Mouse (Mus musculus) ES-Bruce4 (cell line): ENCODE measurements around the gene Ptpn1. TPM values are rescaled to one million over a fixed set of nuclear protein-coding genes. Genes with fewer than 3 reads are reported as not detected.

Experiments used
- H3K27ac ChIP-seq: 2 replicates; pipeline ENCODE4 v1.5.1; 2012; ENCODE audit warnings: low read length, inconsistent platforms; ENCODE audit not compliant: insufficient read depth
- H3K27me3 ChIP-seq: 2 replicates; pipeline ENCODE4 v1.6.1; 2012; ENCODE audit warnings: mild to moderate bottlenecking, low read length, inconsistent platforms; ENCODE audit not compliant: control insufficient read depth, poor library complexity, insufficient read depth, severe bottlenecking
- H3K36me3 ChIP-seq: 2 replicates; pipeline ENCODE4 v1.6.1; 2012; ENCODE audit warnings: inconsistent platforms, mild to moderate bottlenecking, low read length, moderate library complexity; ENCODE audit not compliant: control insufficient read depth, poor library complexity, insufficient read depth, severe bottlenecking
- H3K4me1 ChIP-seq: one replicate; pipeline ENCODE4 v1.8.1; 2011; ENCODE audit warnings: low read length; ENCODE audit not compliant: control insufficient read depth, insufficient read depth
- H3K4me3 ChIP-seq: 2 replicates; pipeline ENCODE4 v1.5.1; 2011; ENCODE audit warnings: low read depth, mild to moderate bottlenecking, low read length
- H3K9ac ChIP-seq: 2 replicates; pipeline ENCODE4 v1.6.1; 2012; ENCODE audit warnings: low read depth, mild to moderate bottlenecking, inconsistent platforms; ENCODE audit not compliant: poor library complexity, severe bottlenecking
- H3K9me3 ChIP-seq: replicated peaks from 2 replicates; pipeline ENCODE4 v1.6.1; 2012; ENCODE audit warnings: mild to moderate bottlenecking, low read length, inconsistent platforms; ENCODE audit not compliant: control insufficient read depth, poor library complexity, insufficient read depth, severe bottlenecking
- CTCF ChIP-seq: IDR thresholded peaks from one replicate; pipeline ENCODE4 v1.8.1; 2011; ENCODE audit warnings: low read depth, low read length
- EP300 ChIP-seq: IDR thresholded peaks from 2 replicates; pipeline ENCODE4 v1.6.1; 2011; ENCODE audit warnings: low read depth, low read length; ENCODE audit not compliant: insufficient read depth
- POLR2A ChIP-seq: IDR thresholded peaks from one replicate; pipeline ENCODE4 v1.8.1; 2011; ENCODE audit warnings: low read length; ENCODE audit not compliant: insufficient read depth
- polyA plus RNA-seq: library from polyadenylated mRNA; stranded (reverse); fragments of >200 nt; gene quantifications from 2 replicates; pipeline ENCODE4 v1.2.4, GENCODE M21; 2011; ENCODE audit warnings: low read depth; ENCODE audit not compliant: missing spikeins, insufficient read depth, insufficient read length

The Ptpn1 gene
- polyA plus RNA-seq, 1 experiment, result 51.3 TPM

- Histone ChIP-seq H3K27ac (no peak overlapping the region), H3K4me1 (no peaks in the 10 kb centered on the region), H3K27me3 (no peaks in the 10 kb centered on the region), H3K36me3 (no peaks in the 10 kb centered on the region), H3K9me3 (no peaks in the 10 kb centered on the region), H3K4me3 (no peak overlapping the region), H3K9ac (no peak overlapping the region)
- TF ChIP-seq POLR2A (no peak), CTCF (no peak), EP300 (no peak)
These were observed 22.0 kb downstream of the Ptpn1 start for GRCm38 (mm10) chr2:167953819-167954218.

- no peaks in the 10 kb centered on the region for H3K9me3 ChIP-seq
- no peaks in the 10 kb centered on the region for H3K4me1 ChIP-seq
- H3K9ac ChIP-seq, result no peak overlapping the region
- no peak overlapping the region for H3K27ac ChIP-seq
- H3K4me3 ChIP-seq, result no peak overlapping the region
- no peaks in the 10 kb centered on the region for H3K36me3 ChIP-seq
- TF ChIP-seq POLR2A (no peak), EP300 (no peak), CTCF (no peak)
- no peaks in the 10 kb centered on the region for H3K27me3 ChIP-seq
These were observed 23.1 kb downstream of the Ptpn1 start for GRCm38 (mm10) chr2:167954928-167955327.

GRCm38 (mm10) chr2:167957539-167957938 lies 25.7 kb downstream of the Ptpn1 start:
- Histone ChIP-seq H3K36me3 (no peaks in the 10 kb centered on the region), H3K4me1 (peaks cover 3% of the 10 kb centered on the region), H3K4me3 (no peak overlapping the region), H3K27me3 (no peaks in the 10 kb centered on the region), H3K9ac (no peak overlapping the region), H3K27ac (no peak overlapping the region), H3K9me3 (no peaks in the 10 kb centered on the region)
- no peak for TF ChIP-seq POLR2A
- TF ChIP-seq CTCF, result peak; percentile 33
- no peak for TF ChIP-seq EP300

- Histone ChIP-seq H3K27ac (no peak overlapping the region), H3K27me3 (no peaks in the 10 kb centered on the region), H3K4me1 (peaks cover 3% of the 10 kb centered on the region), H3K9me3 (no peaks in the 10 kb centered on the region), H3K36me3 (no peaks in the 10 kb centered on the region), H3K4me3 (no peak overlapping the region), H3K9ac (no peak overlapping the region)
- TF ChIP-seq EP300 (no peak), POLR2A (no peak), CTCF (no peak)
These were observed 26.4 kb downstream of the Ptpn1 start for GRCm38 (mm10) chr2:167958082-167958788.

GRCm38 (mm10) chr2:167958843-167959242 lies 27.0 kb downstream of the Ptpn1 start:
- no peak for TF ChIP-seq EP300
- TF ChIP-seq POLR2A, result no peak
- TF ChIP-seq CTCF, result no peak
- Histone ChIP-seq H3K27ac (no peak overlapping the region), H3K4me1 (peaks cover 3% of the 10 kb centered on the region), H3K4me3 (no peak overlapping the region), H3K9me3 (no peaks in the 10 kb centered on the region), H3K36me3 (no peaks in the 10 kb centered on the region), H3K9ac (no peak overlapping the region), H3K27me3 (no peaks in the 10 kb centered on the region)

GRCm38 (mm10) chr2:167959384-167959911 lies 27.6 kb downstream of the Ptpn1 start:
- Histone ChIP-seq H3K9ac (no peak overlapping the region), H3K27me3 (no peaks in the 10 kb centered on the region), H3K9me3 (no peaks in the 10 kb centered on the region), H3K36me3 (no peaks in the 10 kb centered on the region), H3K4me3 (no peak overlapping the region), H3K4me1 (peaks cover 3% of the 10 kb centered on the region), H3K27ac (no peak overlapping the region)
- no peak for TF ChIP-seq EP300
